Mouse (Mus musculus) stomach, postnatal 0 days (tissue): Measurements from ENCODE around the gene Ccdc154. TPM values are rescaled to one million over a fixed set of nuclear protein-coding genes. Genes with fewer than 3 reads are reported as not detected.

ENCODE experiments used
- ATAC-seq: fragments of 200-750 bp; cut with Nextera tagmentation; 2 replicates; pipeline ENCODE4 v1.8.0; 2017; ENCODE audit not compliant: low FRiP score, low TSS enrichment
- DNase-seq: peaks from one replicate; pipeline ENCODE4 v3.0.0-alpha.2; 2016; ENCODE audit warnings: low spot score
- H3K27ac ChIP-seq: fragments of 300-500 bp; sonication (generic); replicated peaks from 2 replicates; pipeline ENCODE4 v1.5.1; 2014; ENCODE audit warnings: mild to moderate bottlenecking, control low read depth
- H3K27me3 ChIP-seq: fragments of 300-500 bp; sonication (generic); 2 replicates; pipeline ENCODE4 v1.6.1; 2014; ENCODE audit warnings: low read length; ENCODE audit not compliant: control insufficient read depth, insufficient read depth
- H3K36me3 ChIP-seq: fragments of 300-500 bp; sonication (generic); 2 replicates; pipeline ENCODE4 v1.6.1; 2014; ENCODE audit warnings: low read length, mixed read lengths; ENCODE audit not compliant: control insufficient read depth, insufficient read depth
- H3K4me1 ChIP-seq: fragments of 300-500 bp; sonication (generic); replicated peaks from 2 replicates; pipeline ENCODE4 v1.6.1; 2014; ENCODE audit warnings: antibody characterized with exemption; ENCODE audit not compliant: control insufficient read depth, insufficient read depth
- H3K4me2 ChIP-seq: fragments of 300-500 bp; sonication (generic); replicated peaks from 2 replicates; pipeline ENCODE4 v1.6.1; 2014; ENCODE audit warnings: low read depth, mild to moderate bottlenecking, control low read depth, moderate library complexity
- H3K4me3 ChIP-seq: fragments of 300-500 bp; sonication (generic); 2 replicates; pipeline ENCODE4 v1.5.1; 2014; ENCODE audit warnings: low read depth, low read length, control low read depth
- H3K9ac ChIP-seq: fragments of 300-500 bp; sonication (generic); 2 replicates; pipeline ENCODE4 v1.6.1; 2014; ENCODE audit warnings: mild to moderate bottlenecking, low read length, control low read depth, mixed read lengths
- H3K9me3 ChIP-seq: fragments of 300-500 bp; sonication (generic); 2 replicates; pipeline ENCODE4 v1.6.1; 2016; ENCODE audit warnings: low read length; ENCODE audit not compliant: control insufficient read depth
- CTCF ChIP-seq: IDR thresholded peaks from 2 replicates; pipeline ENCODE4 v1.5.1; 2016; ENCODE audit warnings: antibody characterized with exemption, low read depth, mild to moderate bottlenecking, moderate library complexity
- EP300 ChIP-seq: optimal IDR thresholded peaks from 2 replicates; pipeline ENCODE3; 2016; ENCODE audit warnings: antibody characterized with exemption
- WGBS: fragments of 180-500 bp; shearing (Covaris S2); extraction: QIAGEN DNeasy Blood & Tissue Kit; methylation state at CpG from one replicate; pipeline ENCODE4 v1.1.7; 2014; 5-methylcytosine and 5-hydroxymethylcytosine counted together
- polyA plus RNA-seq: library from polyadenylated mRNA; unstranded; fragments of >200 nt; fragmentation: Nextera tagmentation; extraction: Ambion mirVana; gene quantifications from 2 replicates; pipeline ENCODE4 v1.2.1, GENCODE M21; 2015

The Ccdc154 gene
- polyA plus RNA-seq, 1 experiment from 2014 or later, result 0.84 TPM

GRCm38 (mm10) chr17:25210680-25211466, 48.6 kb downstream of the Ccdc154 start:
- Histone ChIP-seq H3K27me3 (no peaks in the 10 kb centered on the region), H3K4me3 (no peak overlapping the region), H3K9ac (no peak overlapping the region), H3K27ac (no peak overlapping the region), H3K4me1 (no peaks in the 10 kb centered on the region), H3K9me3 (no peaks in the 10 kb centered on the region), H3K36me3 (peaks cover 27% of the 10 kb centered on the region), H3K4me2 (no peak overlapping the region)
- TF ChIP-seq EP300 (no peak), CTCF (no peak)
- 77% methylated on average over 15 of the region's 15 CpGs for WGBS
- no peak for DNase-seq
- no peak for ATAC-seq

- no peak for TF ChIP-seq EP300
- Histone ChIP-seq H3K4me3 (no peak overlapping the region), H3K9me3 (no peaks in the 10 kb centered on the region), H3K4me2 (no peak overlapping the region), H3K27me3 (no peaks in the 10 kb centered on the region), H3K4me1 (no peaks in the 10 kb centered on the region), H3K36me3 (peaks cover 31% of the 10 kb centered on the region), H3K9ac (no peak overlapping the region), H3K27ac (no peak overlapping the region)
- DNase-seq (no peak), ATAC-seq (no peak)
- WGBS, result 60% methylated on average over 4 of the region's 4 CpGs
These were observed 49.4 kb downstream of the Ccdc154 start for GRCm38 (mm10) chr17:25211705-25212104.

- TF ChIP-seq EP300 (no peak), CTCF (no peak)
- Histone ChIP-seq H3K9ac (no peak overlapping the region), H3K4me3 (no peak overlapping the region), H3K4me1 (no peaks in the 10 kb centered on the region), H3K27ac (no peak overlapping the region), H3K9me3 (no peaks in the 10 kb centered on the region), H3K36me3 (peaks cover 19% of the 10 kb centered on the region; the same call in 1 of the 2 replicates), H3K27me3 (no peaks in the 10 kb centered on the region), H3K4me2 (no peak overlapping the region)
- no peak for ATAC-seq
- WGBS, result 77% methylated on average over 3 of the region's 3 CpGs
- DNase-seq, result no peak
These were observed 53.2 kb downstream of the Ccdc154 start for GRCm38 (mm10) chr17:25215431-25215830.

- H3K4me2 ChIP-seq, result no peak overlapping the region
- H3K9ac ChIP-seq, result no peak overlapping the region
- no peaks in the 10 kb centered on the region for H3K27me3 ChIP-seq
- H3K4me3 ChIP-seq, result no peak overlapping the region
- 91% methylated on average over 9 of the region's 9 CpGs for WGBS
- peaks cover 3% of the 10 kb centered on the region; the same call in 1 of the 2 replicates for H3K4me1 ChIP-seq
- TF ChIP-seq EP300, result no peak
- TF ChIP-seq CTCF, result no peak
- no peak for DNase-seq
- ATAC-seq, result no peak
- H3K27ac ChIP-seq, result no peak overlapping the region
- peaks cover 14% of the 10 kb centered on the region; the same call in 1 of the 2 replicates for H3K36me3 ChIP-seq
- no peaks in the 10 kb centered on the region for H3K9me3 ChIP-seq
These were observed 56.7 kb downstream of the Ccdc154 start for GRCm38 (mm10) chr17:25218967-25219366.

GRCm38 (mm10) chr17:25219492-25220295, 57.4 kb downstream of the Ccdc154 start:
- Histone ChIP-seq H3K27me3 (no peaks in the 10 kb centered on the region), H3K4me1 (peaks cover 3% of the 10 kb centered on the region; the same call in 1 of the 2 replicates), H3K9me3 (no peaks in the 10 kb centered on the region), H3K9ac (no peak overlapping the region), H3K36me3 (peaks cover 14% of the 10 kb centered on the region; the same call in 1 of the 2 replicates), H3K4me3 (no peak overlapping the region), H3K27ac (no peak overlapping the region), H3K4me2 (no peak overlapping the region)
- ATAC-seq (no peak), DNase-seq (no peak)
- TF ChIP-seq CTCF (no peak), EP300 (no peak)
- WGBS, result 90% methylated on average over 15 of the region's 15 CpGs
